Mouse (Mus musculus): ENCODE results near the gene Gm13279. TPM values are rescaled to one million over a fixed set of nuclear protein-coding genes. Genes with fewer than 3 reads are reported as not detected.
"Not testable (repeated sequence)": the region's sequence is repeated elsewhere in the genome, so short reads cannot be mapped to it uniquely, and the experiment has no call there.

The Gm13279 gene
- polyA plus RNA-seq, 1 experiment from 2014 or later: not detected

GRCm38 (mm10) chr4:88788402-88788801 lies 8.8 kb upstream of the Gm13279 start, which contains the start of gene Gm13277:
TSS of gene Gm13277 (plus strand) at chr4:88788632.
- H3K4me2 ChIP-seq (ENCODE audit: low read length); ATAC-seq; H3K9ac ChIP-seq (ENCODE audit: low read depth, low read length); H3K4me1 ChIP-seq (ENCODE audit: control insufficient read depth, insufficient read depth, low read depth, low read length); H3K27me3 ChIP-seq (replicated peaks; ENCODE audit: control insufficient read depth, insufficient read depth, low read length); H3K27ac ChIP-seq (ENCODE audit: low read depth, low read length); H3K4me3 ChIP-seq (ENCODE audit: low read length); H3K36me3 ChIP-seq (ENCODE audit: control insufficient read depth, insufficient read depth, low read length); H3K9me3 ChIP-seq (ENCODE audit: control insufficient read depth, low read length): not testable (repeated sequence)
- WGBS: 0% methylated on average over 1 of the region's 28 CpGs

GRCm38 (mm10) chr4:88791250-88791649 lies 5.9 kb upstream of the Gm13279 start, which contains the start of gene Gm13278:
TSS of gene Gm13278 (plus strand) at chr4:88791550.
- not testable (repeated sequence) for H3K9ac ChIP-seq (ENCODE audit: low read depth, low read length); H3K27me3 ChIP-seq (replicated peaks; ENCODE audit: control insufficient read depth, insufficient read depth, low read length); H3K4me3 ChIP-seq (ENCODE audit: low read length); H3K4me2 ChIP-seq (ENCODE audit: low read length); H3K9me3 ChIP-seq (ENCODE audit: control insufficient read depth, low read length); H3K4me1 ChIP-seq (ENCODE audit: control insufficient read depth, insufficient read depth, low read depth, low read length); ATAC-seq; H3K27ac ChIP-seq (ENCODE audit: low read depth, low read length); H3K36me3 ChIP-seq (ENCODE audit: control insufficient read depth, insufficient read depth, low read length)
- WGBS: no CpG with 5 or more reads among the region's 28 CpGs

GRCm38 (mm10) chr4:88793936-88794675 lies 3.1 kb upstream of the Gm13279 start, which contains the start of gene Gm13275:
TSS of gene Gm13275 (plus strand) at chr4:88794487.
- H3K9ac ChIP-seq (ENCODE audit: low read depth, low read length); H3K4me1 ChIP-seq (ENCODE audit: control insufficient read depth, insufficient read depth, low read depth, low read length); ATAC-seq; H3K27me3 ChIP-seq (replicated peaks; ENCODE audit: control insufficient read depth, insufficient read depth, low read length); H3K36me3 ChIP-seq (ENCODE audit: control insufficient read depth, insufficient read depth, low read length); H3K27ac ChIP-seq (ENCODE audit: low read depth, low read length); H3K4me3 ChIP-seq (ENCODE audit: low read length); H3K4me2 ChIP-seq (ENCODE audit: low read length); H3K9me3 ChIP-seq (ENCODE audit: control insufficient read depth, low read length): not testable (repeated sequence)
- 0% methylated on average over 4 of the region's 52 CpGs for WGBS

- not testable (repeated sequence) for H3K4me2 ChIP-seq (ENCODE audit: low read length); H3K27ac ChIP-seq (ENCODE audit: low read depth, low read length); H3K4me1 ChIP-seq (ENCODE audit: control insufficient read depth, insufficient read depth, low read depth, low read length); H3K27me3 ChIP-seq (replicated peaks; ENCODE audit: control insufficient read depth, insufficient read depth, low read length); ATAC-seq; H3K9me3 ChIP-seq (ENCODE audit: control insufficient read depth, low read length); H3K4me3 ChIP-seq (ENCODE audit: low read length); H3K9ac ChIP-seq (ENCODE audit: low read depth, low read length); H3K36me3 ChIP-seq (ENCODE audit: control insufficient read depth, insufficient read depth, low read length)
- WGBS: 20% methylated on average over 1 of the region's 7 CpGs
Observed at GRCm38 (mm10) chr4:88799365-88799764, 2.2 kb downstream of the Gm13279 start, which contains the start of gene Gm13285. TSS of gene Gm13285 (plus strand) at chr4:88799665.

- not testable (repeated sequence) for H3K4me2 ChIP-seq (ENCODE audit: low read length); H3K9me3 ChIP-seq (ENCODE audit: control insufficient read depth, low read length); H3K4me1 ChIP-seq (ENCODE audit: control insufficient read depth, insufficient read depth, low read depth, low read length); H3K36me3 ChIP-seq (ENCODE audit: control insufficient read depth, insufficient read depth, low read length); H3K4me3 ChIP-seq (ENCODE audit: low read length); ATAC-seq; H3K27me3 ChIP-seq (replicated peaks; ENCODE audit: control insufficient read depth, insufficient read depth, low read length); H3K9ac ChIP-seq (ENCODE audit: low read depth, low read length); H3K27ac ChIP-seq (ENCODE audit: low read depth, low read length)
- no CpG with 5 or more reads among the region's 29 CpGs for WGBS
Observed at GRCm38 (mm10) chr4:88802954-88803353, 5.8 kb downstream of the Gm13279 start, which contains the start of gene Gm13287. TSS of gene Gm13287 (plus strand) at chr4:88803254.

- H3K4me3 ChIP-seq (ENCODE audit: low read length); H3K9ac ChIP-seq (ENCODE audit: low read depth, low read length); H3K27ac ChIP-seq (ENCODE audit: low read depth, low read length); H3K9me3 ChIP-seq (ENCODE audit: control insufficient read depth, low read length); H3K27me3 ChIP-seq (replicated peaks; ENCODE audit: control insufficient read depth, insufficient read depth, low read length); H3K36me3 ChIP-seq (ENCODE audit: control insufficient read depth, insufficient read depth, low read length); H3K4me1 ChIP-seq (ENCODE audit: control insufficient read depth, insufficient read depth, low read depth, low read length); ATAC-seq: not testable (repeated sequence)
- peak within 1 kb of the TSS; percentile 43 for H3K4me2 ChIP-seq (ENCODE audit: low read length)
- WGBS: no CpG with 5 or more reads among the region's 8 CpGs
Observed at GRCm38 (mm10) chr4:88805231-88805630, 8.0 kb downstream of the Gm13279 start, which contains the start of gene Gm13288. TSS of gene Gm13288 (plus strand) at chr4:88805531.

GRCm38 (mm10) chr4:88805761-88806160 lies 8.6 kb downstream of the Gm13279 start:
- not testable (repeated sequence) for H3K36me3 ChIP-seq (ENCODE audit: control insufficient read depth, insufficient read depth, low read length); ATAC-seq; H3K9me3 ChIP-seq (ENCODE audit: control insufficient read depth, low read length); H3K9ac ChIP-seq (ENCODE audit: low read depth, low read length); H3K27me3 ChIP-seq (replicated peaks; ENCODE audit: control insufficient read depth, insufficient read depth, low read length); H3K4me1 ChIP-seq (ENCODE audit: control insufficient read depth, insufficient read depth, low read depth, low read length); H3K4me3 ChIP-seq (ENCODE audit: low read length); H3K27ac ChIP-seq (ENCODE audit: low read depth, low read length)
- peak overlapping the region; percentile 43 for H3K4me2 ChIP-seq (ENCODE audit: low read length)
- WGBS: no CpG with 5 or more reads among the region's 34 CpGs

- Histone ChIP-seq H3K9ac (ENCODE audit: low read depth, low read length) (no peak within 1 kb of the TSS), H3K9me3 (ENCODE audit: control insufficient read depth, low read length) (no peaks in the 10 kb centered on the region), H3K36me3 (ENCODE audit: control insufficient read depth, insufficient read depth, low read length) (no peaks in the 10 kb centered on the region), H3K27me3 (replicated peaks; ENCODE audit: control insufficient read depth, insufficient read depth, low read length) (no peaks in the 10 kb centered on the region), H3K4me3 (ENCODE audit: low read length) (no peak within 1 kb of the TSS), H3K27ac (ENCODE audit: low read depth, low read length) (no peak within 1 kb of the TSS), H3K4me1 (ENCODE audit: control insufficient read depth, insufficient read depth, low read depth, low read length) (no peaks in the 10 kb centered on the region), H3K4me2 (ENCODE audit: low read length) (no peak within 1 kb of the TSS)
- no peak for ATAC-seq
- 67% methylated on average over 3 of the region's 3 CpGs for WGBS
Observed at GRCm38 (mm10) chr4:88815928-88816327, 18.7 kb downstream of the Gm13279 start, which contains the start of gene Ifna7. TSS of gene Ifna7 (plus strand) at chr4:88816228.

GRCm38 (mm10) chr4:88819659-88820058 lies 22.5 kb downstream of the Gm13279 start, which contains the start of gene Ifna11:
TSS of gene Ifna11 (plus strand) at chr4:88819959.
- 91% methylated on average over 1 of the region's 1 CpGs for WGBS
- Histone ChIP-seq H3K4me3 (ENCODE audit: low read length) (no peak within 1 kb of the TSS), H3K27ac (ENCODE audit: low read depth, low read length) (no peak within 1 kb of the TSS), H3K9me3 (ENCODE audit: control insufficient read depth, low read length) (no peaks in the 10 kb centered on the region), H3K9ac (ENCODE audit: low read depth, low read length) (no peak within 1 kb of the TSS), H3K4me1 (ENCODE audit: control insufficient read depth, insufficient read depth, low read depth, low read length) (no peaks in the 10 kb centered on the region), H3K36me3 (ENCODE audit: control insufficient read depth, insufficient read depth, low read length) (no peaks in the 10 kb centered on the region), H3K27me3 (replicated peaks; ENCODE audit: control insufficient read depth, insufficient read depth, low read length) (no peaks in the 10 kb centered on the region), H3K4me2 (ENCODE audit: low read length) (no peak within 1 kb of the TSS)
- ATAC-seq: no peak
